Mouse (Mus musculus) neural tube, embryonic 11.5 days (tissue): ENCODE results near the gene Clcn2. TPM values are rescaled to one million over a fixed set of nuclear protein-coding genes. Genes with fewer than 3 reads are reported as not detected.
A peak's percentile ranks its signal among the peaks of the same experiment; 100 is the strongest.

Experiments
- ATAC-seq: fragments of 200-750 bp; cut with Nextera tagmentation; 2 replicates; pipeline ENCODE4 v1.8.0; 2017; ENCODE audit warnings: moderate number of reproducible peaks, mild to moderate bottlenecking, moderate TSS enrichment, moderate library complexity; ENCODE audit not compliant: insufficient read depth, low FRiP score, low TSS enrichment
- DNase-seq: peaks from one replicate; pipeline ENCODE4 v3.0.0-alpha.2; 2015; ENCODE audit warnings: low spot score
- H3K27ac ChIP-seq: fragments of 300-500 bp; sonication (generic); 2 replicates; pipeline ENCODE4 v1.5.1; 2014; ENCODE audit warnings: low read depth, mild to moderate bottlenecking, low read length
- H3K27me3 ChIP-seq: fragments of 300-500 bp; sonication (generic); 2 replicates; pipeline ENCODE4 v1.6.1; 2014; ENCODE audit warnings: mild to moderate bottlenecking, low read length, mixed read lengths; ENCODE audit not compliant: control insufficient read depth, insufficient read depth
- H3K36me3 ChIP-seq: fragments of 300-500 bp; sonication (generic); 2 replicates; pipeline ENCODE4 v1.6.1; 2014; ENCODE audit warnings: mild to moderate bottlenecking, low read length, moderate library complexity, mixed read lengths; ENCODE audit not compliant: control insufficient read depth, insufficient read depth
- H3K4me1 ChIP-seq: fragments of 300-500 bp; sonication (generic); 2 replicates; pipeline ENCODE4 v1.6.1; 2014; ENCODE audit warnings: low read length, mixed read lengths; ENCODE audit not compliant: control insufficient read depth, insufficient read depth
- H3K4me2 ChIP-seq: fragments of 300-500 bp; sonication (generic); 2 replicates; pipeline ENCODE4 v1.6.1; 2014; ENCODE audit warnings: low read depth, mild to moderate bottlenecking, moderate library complexity
- H3K4me3 ChIP-seq: fragments of 300-500 bp; sonication (generic); 2 replicates; pipeline ENCODE4 v1.5.1; 2014; ENCODE audit warnings: low read depth, low read length
- H3K9ac ChIP-seq: fragments of 300-500 bp; sonication (generic); 2 replicates; pipeline ENCODE4 v1.6.1; 2014; ENCODE audit warnings: mild to moderate bottlenecking, low read length
- H3K9me3 ChIP-seq: fragments of 300-500 bp; sonication (generic); 2 replicates; pipeline ENCODE4 v1.6.1; 2016; ENCODE audit warnings: low read length; ENCODE audit not compliant: control insufficient read depth
- WGBS: fragments of 180-500 bp; shearing (Covaris S2); extraction: QIAGEN DNeasy Blood & Tissue Kit; methylation state at CpG from one replicate; pipeline ENCODE4 v1.1.7; 2014; 5-methylcytosine and 5-hydroxymethylcytosine counted together
- polyA plus RNA-seq: library from polyadenylated mRNA; unstranded; fragments of >200 nt; fragmentation: Nextera tagmentation; extraction: Ambion mirVana; gene quantifications from 2 replicates; pipeline ENCODE4 v1.2.1, GENCODE M21; 2014

The Clcn2 gene
- polyA plus RNA-seq, 1 experiment from 2014 or later, result 26.4 TPM

DNA sequence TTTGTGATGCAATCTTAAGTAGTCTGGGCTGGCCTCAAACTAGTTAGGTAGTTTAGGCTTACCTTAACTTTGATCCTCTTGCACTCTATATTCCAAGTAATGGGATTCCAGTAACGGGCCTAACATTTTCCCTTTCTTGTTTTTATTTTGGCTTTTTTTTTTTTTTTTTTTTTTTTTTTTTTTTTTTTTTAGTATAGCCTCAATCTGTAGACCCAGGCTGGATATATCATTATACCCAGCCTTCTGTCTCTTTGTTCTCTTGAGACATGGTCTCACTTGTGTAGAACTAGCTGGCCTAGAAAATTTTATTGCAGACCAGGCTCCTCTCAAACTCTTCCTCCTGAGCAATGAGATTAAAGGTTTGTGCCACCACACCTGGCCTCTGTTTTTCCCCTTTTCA, 25.9 kb downstream of the Clcn2 start:
- WGBS, result 83% methylated on average over 1 of the region's 1 CpGs
- Histone ChIP-seq H3K9me3 (no peaks in the 10 kb centered on the region), H3K4me3 (no peak overlapping the region)

DNA sequence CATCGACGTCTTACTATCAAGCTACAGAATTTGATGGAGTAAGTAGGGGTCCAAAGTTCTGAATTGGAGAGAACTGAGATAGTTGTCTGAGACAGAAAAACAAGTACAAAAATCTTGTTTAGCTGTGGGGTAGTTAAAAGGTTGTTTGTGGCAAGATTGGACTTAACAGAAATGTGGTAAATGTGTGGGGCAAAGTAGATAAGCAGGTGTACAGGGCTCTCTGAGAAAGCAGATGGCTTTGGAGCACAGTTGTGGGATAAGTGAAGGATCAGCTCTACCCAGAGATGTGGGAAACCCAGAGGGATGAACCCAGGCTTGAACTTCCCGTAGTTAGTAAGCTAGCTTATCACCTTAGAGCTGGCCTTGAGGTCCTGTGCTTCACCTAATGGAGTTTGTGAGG, 26.8 kb downstream of the Clcn2 start:
- DNase-seq (no peak), ATAC-seq (no peak)
- WGBS, result 89% methylated on average over 3 of the region's 3 CpGs
- H3K27ac ChIP-seq, result no peak overlapping the region
- H3K4me1 ChIP-seq, result peaks cover 14% of the 10 kb centered on the region
- H3K9me3 ChIP-seq, result no peaks in the 10 kb centered on the region
- no peak overlapping the region for H3K4me2 ChIP-seq
- H3K27me3 ChIP-seq, result no peaks in the 10 kb centered on the region
- H3K36me3 ChIP-seq, result peaks cover 36% of the 10 kb centered on the region
- no peak overlapping the region for H3K9ac ChIP-seq
- no peak overlapping the region for H3K4me3 ChIP-seq

More for the DNA sequence above, 25.9 kb downstream of the Clcn2 start:
- ATAC-seq (no peak), DNase-seq (no peak)
- Histone ChIP-seq H3K36me3 (peaks cover 31% of the 10 kb centered on the region), H3K27ac (no peak overlapping the region), H3K9ac (no peak overlapping the region), H3K27me3 (no peaks in the 10 kb centered on the region), H3K4me1 (peaks cover 19% of the 10 kb centered on the region), H3K4me2 (no peak overlapping the region)

DNA sequence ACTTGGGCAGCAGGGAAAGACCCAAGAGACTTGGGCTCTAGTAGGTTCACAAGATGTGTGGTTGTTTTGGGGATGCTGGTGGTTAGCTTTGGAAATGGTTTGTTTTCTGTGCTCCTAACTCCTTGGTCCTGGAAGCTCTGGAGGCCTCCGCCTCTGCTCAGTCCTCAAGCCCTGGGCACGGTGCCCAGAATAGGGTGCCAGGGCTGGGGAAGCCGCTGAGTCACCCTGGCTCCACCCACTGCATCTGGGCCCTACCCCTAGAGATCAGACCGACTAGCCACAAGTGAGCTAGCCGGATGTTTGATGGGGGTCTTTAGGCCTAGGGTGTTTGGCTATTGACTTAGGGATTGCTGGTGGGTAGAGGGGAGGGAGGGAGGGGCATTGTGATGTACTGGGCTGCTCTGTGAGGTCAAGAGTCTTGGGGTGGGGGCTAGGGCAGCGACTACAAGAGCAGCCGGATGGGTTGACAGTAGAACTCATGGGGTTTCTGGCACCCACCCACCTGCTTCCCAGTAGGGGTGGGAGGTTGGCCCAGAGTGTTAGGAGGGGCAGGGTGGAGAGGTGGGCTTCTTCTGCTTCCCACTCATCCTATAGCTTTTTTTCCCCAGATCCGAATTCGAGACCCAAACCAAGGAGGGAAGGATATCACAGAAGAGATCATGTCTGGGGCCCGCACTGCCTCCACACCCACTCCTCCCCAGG, 39.4 kb downstream of the Clcn2 start:
- peaks cover 34% of the 10 kb centered on the region for H3K36me3 ChIP-seq
- DNase-seq, result no peak
- no peak overlapping the region for H3K9ac ChIP-seq
- no peaks in the 10 kb centered on the region for H3K9me3 ChIP-seq
- no peaks in the 10 kb centered on the region for H3K27me3 ChIP-seq
- no peak for ATAC-seq
- H3K27ac ChIP-seq, result no peak overlapping the region
- H3K4me2 ChIP-seq, result no peak overlapping the region
- WGBS, result 91% methylated on average over 10 of the region's 10 CpGs
- H3K4me1 ChIP-seq, result peaks cover 15% of the 10 kb centered on the region
- H3K4me3 ChIP-seq, result no peak overlapping the region

- Histone ChIP-seq H3K4me2 (no peak overlapping the region), H3K27me3 (no peaks in the 10 kb centered on the region), H3K27ac (no peak overlapping the region), H3K9ac (no peak overlapping the region), H3K4me1 (peaks cover 15% of the 10 kb centered on the region), H3K4me3 (no peak overlapping the region), H3K36me3 (peaks cover 31% of the 10 kb centered on the region), H3K9me3 (no peaks in the 10 kb centered on the region)
- ATAC-seq (no peak), DNase-seq (no peak)
- WGBS, result 91% methylated on average over 5 of the region's 5 CpGs
Measured at GRCm38 (mm10) chr16:20677380-20677779, 40.2 kb downstream of the Clcn2 start.

DNA sequence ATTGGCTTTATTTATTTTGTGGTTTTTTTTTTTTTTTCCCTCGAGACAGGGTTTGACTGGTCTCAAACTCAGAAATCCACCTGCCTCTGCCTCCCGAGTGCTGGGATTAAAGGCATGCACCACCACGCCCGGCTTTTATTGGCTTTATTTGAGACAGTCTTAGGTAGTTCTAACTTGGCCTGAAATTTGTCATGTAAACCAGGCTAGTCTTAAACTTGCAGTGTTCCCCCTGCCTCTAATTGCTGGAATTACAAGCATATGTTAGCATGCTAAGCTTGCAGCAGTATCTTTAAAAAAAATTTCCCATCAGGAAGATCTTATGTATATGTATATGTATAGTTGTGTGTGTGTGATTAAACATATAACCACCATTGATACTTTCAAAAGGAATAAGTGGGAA, 40.8 kb downstream of the Clcn2 start:
- WGBS, result 86% methylated on average over 4 of the region's 4 CpGs
- H3K27me3 ChIP-seq, result no peaks in the 10 kb centered on the region
- no peaks in the 10 kb centered on the region for H3K9me3 ChIP-seq
- H3K4me3 ChIP-seq, result no peak overlapping the region
- DNase-seq (no peak), ATAC-seq (no peak)
- H3K27ac ChIP-seq, result no peak overlapping the region
- peaks cover 18% of the 10 kb centered on the region for H3K4me1 ChIP-seq
- no peak overlapping the region for H3K9ac ChIP-seq
- H3K36me3 ChIP-seq, result peaks cover 27% of the 10 kb centered on the region
- H3K4me2 ChIP-seq, result no peak overlapping the region

GRCm38 (mm10) chr16:20675213-20675612, 42.3 kb downstream of the Clcn2 start:
- Histone ChIP-seq H3K4me1 (peaks cover 18% of the 10 kb centered on the region), H3K4me2 (no peak overlapping the region), H3K27me3 (no peaks in the 10 kb centered on the region), H3K9ac (no peak overlapping the region), H3K4me3 (no peak overlapping the region), H3K27ac (no peak overlapping the region), H3K36me3 (peaks cover 17% of the 10 kb centered on the region), H3K9me3 (no peaks in the 10 kb centered on the region)
- DNase-seq (no peak), ATAC-seq (no peak)
- 93% methylated on average over 6 of the region's 6 CpGs for WGBS

DNA sequence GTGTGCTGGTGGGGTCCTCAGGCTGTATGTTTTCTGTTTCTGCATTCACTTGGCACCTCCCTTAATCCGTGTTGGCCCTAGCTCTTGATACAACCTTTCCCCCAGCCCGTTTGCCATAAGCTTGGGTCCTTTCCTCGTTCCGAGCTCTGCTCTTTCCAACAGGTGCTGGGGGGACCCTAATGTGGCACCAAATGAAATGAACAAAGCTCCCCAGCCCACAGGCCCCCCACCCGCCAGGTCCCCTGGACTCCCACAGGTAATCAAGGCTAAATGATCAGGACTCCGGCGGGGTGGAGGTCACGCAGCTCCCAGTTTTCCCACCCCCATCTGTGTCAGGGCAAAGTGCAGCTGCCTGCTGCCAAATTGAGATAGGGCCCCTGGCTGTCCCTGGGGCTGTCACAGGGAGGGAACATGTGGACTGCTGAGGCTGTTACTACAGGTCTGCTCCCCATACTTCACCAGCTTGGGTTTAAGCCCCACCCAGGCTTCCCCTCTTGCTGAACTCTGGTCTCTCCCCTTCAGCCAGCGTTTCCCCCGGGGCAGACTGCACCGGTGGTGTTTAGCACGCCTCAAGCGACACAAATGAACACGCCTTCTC, 43.7 kb downstream of the Clcn2 start:
- DNase-seq, result peak; percentile 14
- peaks cover 12% of the 10 kb centered on the region for H3K36me3 ChIP-seq
- peak overlapping the region; percentile 93; the same call in 1 of the 2 replicates for H3K27ac ChIP-seq
- H3K9ac ChIP-seq, result peak overlapping the region; percentile 87
- no peaks in the 10 kb centered on the region for H3K27me3 ChIP-seq
- no peak for ATAC-seq
- peak overlapping the region; percentile 99 for H3K4me3 ChIP-seq
- no peaks in the 10 kb centered on the region for H3K9me3 ChIP-seq
- H3K4me2 ChIP-seq, result peak overlapping the region; percentile 97
- WGBS, result 17% methylated on average over 14 of the region's 14 CpGs
- peaks cover 18% of the 10 kb centered on the region for H3K4me1 ChIP-seq

DNA sequence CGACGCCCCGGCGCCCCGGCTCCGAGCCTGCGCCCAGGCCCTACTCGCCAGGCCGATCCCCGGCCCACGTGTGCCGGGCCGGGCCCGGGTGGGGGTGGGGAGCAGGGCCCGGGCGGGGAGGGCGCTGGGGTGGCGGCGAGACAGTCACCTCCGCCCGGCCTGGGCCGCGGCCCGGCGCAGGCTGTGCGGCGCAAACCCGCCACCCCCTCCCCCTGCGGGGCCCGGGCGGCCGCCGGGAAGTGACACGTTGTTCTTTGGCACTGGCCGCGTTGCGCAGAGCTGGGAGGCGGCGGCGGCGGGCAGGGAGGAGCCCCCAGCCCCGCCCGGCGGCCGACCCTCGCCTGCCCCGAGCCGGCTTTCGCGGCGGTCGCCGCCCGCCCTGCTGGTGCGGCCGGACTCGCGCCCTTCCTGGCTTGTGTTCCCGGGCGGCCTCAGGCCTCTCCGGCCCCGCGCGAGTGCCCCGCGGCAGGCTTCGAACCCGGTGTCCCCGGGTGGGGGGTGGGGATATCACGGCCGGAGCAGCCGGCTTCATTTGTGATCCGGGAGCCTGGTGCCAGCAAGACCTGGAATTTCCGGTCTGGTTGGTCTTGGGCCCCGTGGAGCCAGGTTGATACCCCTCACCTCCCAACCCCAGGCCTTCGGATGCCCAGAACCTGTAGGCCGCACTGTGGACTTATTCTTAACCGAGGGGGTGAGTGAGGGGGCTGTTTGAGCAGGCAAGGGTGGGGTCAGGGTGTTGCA, 44.4 kb downstream of the Clcn2 start:
- Histone ChIP-seq H3K4me1 (peaks cover 18% of the 10 kb centered on the region), H3K27me3 (no peaks in the 10 kb centered on the region), H3K9ac (peak overlapping the region; percentile 87), H3K27ac (peak overlapping the region; percentile 93), H3K4me3 (peak overlapping the region; percentile 99), H3K36me3 (peaks cover 6% of the 10 kb centered on the region), H3K9me3 (no peaks in the 10 kb centered on the region), H3K4me2 (peak overlapping the region; percentile 97)
- DNase-seq, result peak; percentile 26
- peak; percentile 82 for ATAC-seq
- WGBS, result under 1% methylated on average over 60 of the region's 78 CpGs
